Mouse (Mus musculus) left cerebral cortex, adult 11 months (tissue): ENCODE measurements around the gene Fer1l5.

Source experiments
- DNase-seq: peaks from one replicate; pipeline ENCODE4 v3.0.0; 2022; ENCODE audit warnings: low spot score

Gene Fer1l5

DNA sequence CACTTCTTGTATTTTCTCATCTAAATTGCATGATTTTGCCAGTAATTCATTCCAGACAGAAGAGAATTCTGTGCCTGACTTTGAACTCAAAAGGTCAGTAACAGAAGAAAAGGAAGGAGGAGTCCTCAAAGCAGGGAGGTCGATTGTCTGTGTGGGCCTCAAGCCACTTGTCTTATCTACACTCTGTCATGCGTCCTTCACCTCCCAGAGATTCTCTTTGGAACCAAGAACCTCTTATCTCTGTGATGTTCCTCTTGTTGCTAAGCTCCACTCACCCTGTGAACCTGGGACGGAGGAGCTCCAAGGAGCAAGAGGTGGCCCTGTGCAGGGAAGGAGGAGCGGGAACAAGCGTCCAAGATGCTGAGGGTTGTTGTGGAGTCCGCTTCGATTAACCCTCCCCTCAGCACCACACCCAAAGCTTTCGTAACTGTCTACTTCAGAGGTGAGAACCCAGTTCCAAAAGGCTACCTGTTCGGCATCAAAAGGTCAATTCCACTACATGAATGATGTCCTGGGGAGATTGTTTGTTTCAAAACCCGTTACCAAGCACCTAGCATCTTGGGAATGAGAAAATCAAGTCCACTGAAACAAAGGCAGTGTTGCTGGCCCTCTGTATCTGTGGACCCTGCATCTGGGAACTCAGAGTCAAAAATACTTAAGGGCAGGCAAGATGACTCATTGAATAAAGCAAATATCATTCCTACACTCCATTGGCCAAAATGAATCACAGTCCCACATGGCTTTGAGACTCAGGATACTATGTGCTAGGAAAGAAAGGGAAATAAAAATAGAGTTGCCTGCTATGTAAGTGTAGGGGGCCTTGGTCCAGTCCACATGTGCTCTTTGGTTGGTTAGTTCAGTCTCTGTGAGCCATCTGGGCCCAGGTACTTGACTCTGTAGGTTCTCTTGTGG lies at the start of gene Fer1l5:
Fer1l5 (plus strand) TSS at position 358 of the 912 bp plus-strand sequence.
- no peak for DNase-seq

DNA sequence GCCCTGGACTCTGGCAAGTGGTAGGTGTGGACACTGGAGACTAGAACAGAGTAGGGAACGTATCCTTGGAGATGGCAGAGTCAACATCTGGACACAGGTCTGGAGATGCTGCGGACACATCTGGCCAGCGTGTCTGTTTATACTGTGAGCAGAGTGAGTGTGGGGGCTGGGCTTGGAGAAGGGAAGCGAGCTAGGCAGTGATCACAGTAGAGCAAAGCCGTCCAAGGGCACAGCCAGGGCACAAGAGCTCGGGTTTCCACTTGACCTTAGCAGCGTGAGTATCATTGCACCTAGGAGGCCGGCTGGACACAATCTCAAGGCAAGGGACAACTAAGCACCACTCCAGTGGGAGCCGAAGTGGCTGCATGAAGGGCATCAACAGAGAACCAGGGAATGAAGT lies 49.0 kb upstream of the Fer1l5 start:
- DNase-seq, result no peak

DNA sequence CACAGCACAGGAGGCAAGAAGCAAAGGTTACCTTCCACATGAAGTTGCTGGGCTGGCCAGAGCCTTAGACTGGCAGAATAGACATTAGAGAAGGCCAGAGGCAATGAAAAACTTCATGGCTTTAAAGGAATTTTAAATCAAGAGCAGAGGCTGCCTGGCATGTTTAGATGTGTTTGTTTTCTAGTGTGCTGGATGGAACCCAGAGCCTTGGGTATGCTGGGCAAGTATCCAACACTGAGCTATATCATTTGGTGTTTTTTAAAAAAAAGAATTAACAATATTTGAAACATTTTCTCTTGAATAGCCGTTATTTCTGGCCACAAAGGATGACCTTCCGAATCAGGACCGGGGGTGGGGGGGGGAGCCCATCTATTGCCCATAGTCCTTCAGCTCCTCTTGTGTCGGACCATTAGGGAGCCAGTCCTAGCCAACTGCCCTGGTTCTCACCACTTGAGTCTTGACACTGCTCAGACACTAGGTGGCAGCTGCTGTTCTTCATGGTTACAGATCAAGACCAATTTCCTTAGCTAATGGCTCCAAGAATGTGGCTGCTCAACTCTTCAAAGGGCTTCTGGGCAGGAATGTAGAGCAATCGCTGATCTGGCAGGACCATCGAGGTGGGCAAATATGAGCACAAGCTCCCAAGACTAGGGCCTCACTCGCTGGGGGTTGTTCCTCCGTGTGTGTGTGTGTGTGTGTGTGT lies 48.2 kb upstream of the Fer1l5 start:
- peak; percentile 45 for DNase-seq

DNA sequence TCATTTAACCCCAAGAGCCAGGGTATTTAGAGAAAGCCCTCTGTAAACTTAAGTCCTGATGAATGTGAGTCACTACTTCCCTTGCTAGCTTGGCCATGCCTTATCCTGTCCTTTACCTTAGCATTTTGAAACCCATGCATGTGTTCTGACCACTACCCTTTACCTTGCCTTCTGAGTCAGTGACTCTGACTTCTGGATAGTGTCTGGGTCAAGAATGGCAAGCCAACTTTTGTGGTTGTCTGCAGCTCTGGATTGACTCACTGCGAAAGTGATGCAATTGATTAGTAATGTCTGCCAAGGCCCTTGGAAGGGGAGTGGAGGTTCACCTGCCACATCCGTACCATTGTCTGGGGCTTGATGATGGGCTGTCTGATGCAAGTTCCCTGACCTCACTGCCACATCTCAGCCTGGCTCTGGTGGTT lies 46.2 kb upstream of the Fer1l5 start:
- DNase-seq, result no peak

DNA sequence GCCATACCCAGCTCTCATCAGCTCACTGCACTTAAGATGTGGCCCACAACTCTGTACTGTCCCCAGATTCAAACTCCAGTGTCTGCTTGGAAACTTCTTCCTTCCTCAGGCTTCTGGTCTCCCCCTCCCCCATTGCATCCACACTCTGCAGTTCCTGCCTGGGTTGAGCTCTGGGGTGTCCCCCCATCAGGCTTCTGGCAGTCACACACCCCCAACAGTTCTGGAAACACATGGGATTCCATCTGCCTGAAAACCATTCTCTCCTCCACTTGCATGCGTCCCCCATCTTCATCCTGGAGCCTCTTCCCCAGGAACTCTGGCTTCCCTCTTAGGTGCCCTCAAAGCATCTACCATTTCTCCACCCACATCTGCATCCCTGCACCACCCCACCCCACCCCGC lies 45.3 kb upstream of the Fer1l5 start:
- DNase-seq, result no peak

DNA sequence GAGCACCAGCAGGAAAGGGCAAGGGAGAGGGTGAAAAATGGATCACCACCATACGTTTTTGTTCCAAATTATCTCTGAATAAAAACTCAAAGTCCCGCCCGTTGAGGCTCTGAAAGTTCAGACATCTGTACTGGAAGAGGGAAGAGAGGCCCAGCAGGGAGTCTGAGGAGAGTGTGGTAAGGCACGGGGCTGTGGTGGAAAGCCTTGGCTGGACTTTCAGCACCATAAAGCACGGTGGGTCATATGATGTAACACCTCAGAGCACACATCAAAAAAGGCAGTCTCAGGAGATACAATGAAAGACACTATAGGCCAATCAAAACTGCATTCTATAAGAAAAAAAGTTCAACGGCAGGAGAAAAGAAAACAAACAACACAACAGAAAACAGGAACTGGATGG lies 40.3 kb upstream of the Fer1l5 start:
- no peak for DNase-seq

DNA sequence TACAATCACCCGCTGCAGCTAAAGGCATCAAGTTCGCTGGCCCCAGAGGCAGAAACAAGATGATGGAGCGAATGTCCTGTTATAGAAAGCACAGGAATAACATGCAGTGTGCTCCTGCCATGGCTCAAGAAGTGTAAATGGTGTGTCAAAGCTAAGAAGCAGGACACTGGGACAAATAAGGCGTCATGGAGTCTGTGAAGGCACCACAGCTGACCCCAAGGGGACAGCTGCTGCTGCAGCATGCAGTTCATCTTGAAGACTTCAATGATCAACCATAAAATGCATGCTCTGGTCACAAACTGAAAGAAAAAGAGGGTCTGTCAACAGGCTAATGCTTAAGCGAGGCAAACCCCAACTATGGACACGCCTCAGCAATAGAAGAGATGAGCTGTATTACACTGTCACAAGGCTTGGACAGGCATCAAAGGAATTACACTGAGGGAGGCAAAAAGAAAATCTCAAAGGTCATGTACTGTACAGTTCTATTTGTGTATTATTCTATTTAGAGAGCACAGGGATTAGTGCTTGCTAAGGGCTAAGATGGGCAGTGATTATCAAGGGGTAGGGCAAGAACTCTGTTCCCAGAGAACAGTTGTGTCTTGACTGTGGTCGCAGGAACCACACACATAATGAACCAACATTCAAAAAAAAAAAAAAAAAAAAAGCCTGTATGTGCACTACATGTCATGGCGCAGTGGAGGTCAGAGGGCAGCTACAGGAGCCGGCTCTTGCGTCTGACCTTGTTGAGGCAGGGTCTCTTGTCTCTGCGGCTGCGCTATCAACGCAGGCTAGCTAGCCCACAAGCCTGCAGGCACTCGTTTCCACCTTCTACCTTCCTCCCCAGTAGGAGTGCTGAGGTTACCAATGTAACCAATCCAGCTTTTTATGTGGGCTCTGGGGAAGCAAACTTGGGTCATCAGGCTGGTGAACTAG lies 38.9 kb upstream of the Fer1l5 start:
- DNase-seq, result no peak

DNA sequence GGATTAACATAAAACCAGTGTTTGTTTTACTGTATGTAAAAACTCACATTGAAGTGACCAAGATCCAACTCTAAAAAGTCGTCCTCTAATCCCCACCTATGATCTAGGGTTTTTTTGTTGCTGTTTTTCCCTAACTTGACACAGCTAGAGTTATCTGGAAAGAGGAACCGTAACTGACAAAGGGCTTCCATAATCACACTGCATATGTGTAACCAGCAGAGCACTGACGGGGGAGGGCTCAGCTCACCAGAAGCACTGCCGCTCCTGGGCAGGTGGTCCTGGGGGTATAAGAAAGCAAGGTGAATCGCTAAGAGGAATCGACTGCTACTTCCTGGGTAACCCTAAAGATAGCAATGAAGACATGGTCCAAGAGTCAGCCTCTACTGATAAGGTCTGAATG lies 29.5 kb upstream of the Fer1l5 start:
- no peak for DNase-seq

DNA sequence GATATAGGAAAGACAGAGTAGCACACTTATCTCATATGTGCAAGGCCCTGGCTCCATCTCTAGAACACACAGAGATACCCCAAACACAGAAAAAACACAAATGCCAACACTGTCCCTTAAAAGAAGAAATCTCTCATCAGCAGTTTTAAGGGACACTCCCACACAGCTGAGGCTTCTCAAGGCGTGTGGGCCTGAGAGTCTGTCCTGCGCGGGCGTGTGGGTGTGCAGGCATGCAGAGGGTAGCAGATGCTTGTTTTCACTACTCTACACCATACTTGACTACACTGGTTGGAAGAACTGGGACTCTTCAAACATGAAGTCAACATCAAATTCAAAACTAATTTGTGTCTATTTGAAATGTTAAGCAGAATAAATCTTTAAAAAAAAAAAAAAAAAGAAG lies 19.7 kb upstream of the Fer1l5 start:
- DNase-seq, result no peak

DNA sequence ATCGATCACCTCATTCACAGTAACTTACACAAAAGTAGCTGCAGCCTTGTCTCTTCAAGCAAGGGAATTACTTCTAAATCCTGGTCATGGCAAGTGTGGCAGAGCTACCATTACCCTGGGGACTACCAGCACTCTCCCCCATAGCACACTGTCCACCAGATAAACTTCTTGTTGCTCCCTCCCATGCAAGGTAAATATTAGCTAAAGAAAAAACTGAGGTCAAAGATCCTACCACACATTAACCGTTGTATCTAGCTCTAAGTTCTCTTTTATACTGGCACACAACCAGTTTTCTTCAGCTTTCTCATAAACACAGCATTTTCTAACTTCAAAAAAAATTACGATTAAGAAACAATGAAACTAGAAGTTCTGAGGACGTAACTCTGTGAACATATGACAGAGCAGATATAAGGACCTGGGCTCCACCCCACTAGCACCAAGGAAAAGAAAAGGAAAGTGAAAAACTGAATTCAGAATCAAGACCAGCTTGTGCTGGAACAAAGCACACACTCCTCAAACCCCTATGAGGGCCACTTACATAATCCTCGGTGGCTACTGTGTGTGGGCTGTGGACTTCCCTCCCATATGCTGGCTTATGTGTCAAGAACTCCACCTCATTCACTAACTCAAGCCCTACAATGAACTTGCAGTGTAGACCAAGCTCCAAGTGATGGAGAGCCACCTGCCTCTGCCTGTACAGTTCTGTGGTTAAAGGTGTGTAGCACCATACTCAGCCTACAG lies 15.0 kb upstream of the Fer1l5 start:
- DNase-seq, result no peak

DNA sequence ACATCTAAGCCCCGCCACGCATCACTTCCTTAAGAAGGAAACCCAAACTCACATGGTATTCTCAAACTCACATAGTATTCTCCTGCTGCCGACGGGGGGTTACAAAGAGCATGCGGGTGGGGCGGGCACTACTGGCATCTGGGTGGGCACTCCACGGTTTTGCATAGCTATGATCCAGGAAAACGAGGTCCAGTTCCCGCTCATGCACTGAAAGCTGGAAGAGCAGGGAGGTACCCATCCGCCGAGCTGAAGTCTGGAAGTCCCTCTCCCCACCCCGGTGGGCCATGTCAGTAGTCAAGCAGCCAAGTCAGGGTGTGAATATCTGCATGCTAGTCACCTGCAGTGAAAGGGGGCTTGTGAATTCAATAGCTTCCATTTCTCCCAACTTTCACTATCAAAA lies 4.4 kb upstream of the Fer1l5 start:
- no peak for DNase-seq

DNA sequence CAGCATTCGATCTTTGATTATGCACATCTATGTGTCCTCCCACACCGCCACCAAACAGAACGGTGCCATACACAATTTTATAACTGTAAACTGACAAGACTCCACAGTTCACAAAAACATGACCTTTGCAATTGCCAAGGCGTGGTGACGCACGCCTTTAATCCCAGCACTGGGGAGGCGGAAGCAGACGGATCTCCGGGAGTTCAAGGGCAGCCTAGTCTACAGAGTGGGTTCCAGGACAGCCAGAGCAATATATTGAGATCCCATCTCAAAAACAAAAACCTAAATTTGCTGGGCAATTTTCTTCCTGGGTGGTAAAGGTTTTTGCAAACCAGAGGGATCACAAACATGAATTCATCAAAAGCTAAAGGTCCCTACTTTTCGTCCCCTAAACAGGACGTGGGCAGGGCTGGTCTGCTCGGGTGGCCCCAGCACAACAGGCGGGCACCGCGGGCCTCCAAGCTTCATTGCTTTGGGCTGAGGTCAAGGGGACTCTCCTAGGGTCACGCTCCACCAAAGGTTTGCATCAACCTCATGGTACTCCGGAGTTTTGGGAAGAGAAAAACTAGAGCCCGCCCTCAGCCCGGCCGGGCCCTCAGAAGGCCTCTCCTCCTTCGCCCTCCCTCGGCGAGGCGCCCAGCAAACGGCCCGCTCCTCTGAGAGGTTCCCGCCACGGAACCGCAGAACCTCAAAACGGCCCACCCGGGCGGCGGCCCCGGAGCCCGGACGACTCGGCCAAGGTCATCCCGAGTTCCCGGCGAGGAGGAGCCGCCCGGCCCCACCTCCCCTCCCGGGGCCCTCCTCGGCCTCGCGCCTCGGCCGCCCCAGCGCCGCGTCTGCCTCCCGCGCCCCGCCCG lies 3.8 kb upstream of the Fer1l5 start:
- peak; percentile 15 for DNase-seq

DNA sequence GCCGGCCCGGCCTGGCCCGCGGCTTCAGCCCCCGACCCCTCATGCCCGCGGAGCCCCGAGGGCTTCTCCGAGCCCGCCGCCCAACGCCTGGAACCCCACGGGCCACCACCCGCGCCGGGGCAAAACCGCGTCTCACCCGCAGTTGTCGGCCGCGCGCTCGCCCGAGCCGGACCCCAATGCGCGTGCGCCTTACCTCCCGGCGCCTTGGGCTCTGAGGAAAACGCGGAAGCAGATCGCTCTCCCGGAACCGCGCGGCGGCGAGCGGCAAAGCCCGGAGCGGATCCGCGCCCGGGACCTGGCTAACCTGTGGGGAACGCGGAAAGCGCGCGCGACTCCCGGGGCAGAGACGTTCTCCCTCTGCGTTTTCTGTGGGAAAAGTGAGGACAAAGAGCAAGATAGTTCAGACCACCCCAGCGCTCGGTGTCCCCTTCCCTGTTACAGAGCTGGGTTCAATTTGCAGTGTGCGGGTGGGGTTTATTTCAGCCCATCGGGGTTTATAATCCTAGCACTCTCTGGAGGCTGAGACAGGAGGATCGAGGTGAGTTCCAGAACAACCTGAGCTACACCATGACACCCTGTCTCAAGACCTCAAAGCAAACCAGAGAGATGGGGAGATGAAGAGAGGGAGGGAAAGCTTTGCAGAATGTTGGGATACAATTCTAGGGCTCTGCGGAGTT lies 3.0 kb upstream of the Fer1l5 start, which contains the start of gene Kansl3:
Kansl3 (minus strand) TSS at position 213 of the 677 bp plus-strand sequence.
- peak; percentile 65 for DNase-seq

DNA sequence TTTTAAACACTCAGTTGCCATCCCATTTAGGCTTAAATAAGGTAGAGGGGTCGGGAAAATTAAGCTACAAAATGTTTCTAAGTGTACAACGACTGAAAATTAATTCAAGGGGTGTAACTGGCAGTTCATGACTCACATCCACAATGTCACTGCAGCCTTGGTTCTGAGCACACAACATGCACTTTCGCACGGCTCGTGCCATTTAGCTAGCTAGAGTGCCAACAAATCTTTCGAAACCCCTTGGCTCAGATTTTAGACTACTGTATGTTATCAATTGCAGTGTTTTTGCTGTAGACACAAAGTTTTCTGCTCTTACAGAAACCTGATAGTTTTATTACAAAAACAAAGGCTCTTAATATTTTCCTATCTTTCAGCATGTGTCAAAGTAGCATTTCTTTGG lies 1.2 kb upstream of the Fer1l5 start:
- DNase-seq, result no peak

DNA sequence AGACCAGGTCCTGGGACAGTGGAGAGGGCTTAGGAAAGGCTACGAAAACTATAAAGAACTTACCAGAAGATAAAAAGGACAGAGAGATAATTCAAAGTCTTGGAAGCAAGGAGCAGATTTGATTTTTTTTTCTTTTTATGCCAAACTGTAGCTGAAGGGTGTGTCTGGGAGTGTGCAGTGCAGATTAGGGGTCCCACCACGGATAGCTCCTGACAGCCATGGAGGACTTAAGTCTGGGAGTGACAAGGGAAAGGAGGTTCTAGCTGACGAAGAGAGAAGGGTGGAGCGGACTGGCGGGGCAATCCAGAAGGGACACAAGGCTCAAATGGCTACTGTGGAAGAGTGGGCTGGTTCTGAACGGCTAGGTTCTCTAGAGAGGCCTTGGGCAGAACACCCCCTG lies 6.8 kb downstream of the Fer1l5 start:
- DNase-seq, result no peak

DNA sequence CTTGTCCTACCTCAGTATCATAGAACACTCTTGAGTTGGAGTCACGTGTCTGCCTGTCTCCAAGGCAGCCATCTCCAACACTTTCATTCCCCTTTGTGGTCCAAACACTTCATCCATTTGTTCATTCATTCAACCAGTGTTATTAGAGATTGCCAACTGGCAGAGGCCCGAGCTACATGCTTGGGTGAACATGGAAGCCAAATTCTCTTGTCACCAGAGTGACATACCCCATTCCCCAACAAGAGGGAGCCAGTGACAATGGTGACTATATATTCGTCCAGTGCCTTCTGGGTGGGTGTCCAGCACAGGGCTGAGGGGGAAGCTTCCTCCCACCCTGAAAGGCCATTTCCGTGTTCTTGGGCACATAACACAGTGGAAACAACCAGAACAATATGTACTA lies 7.5 kb downstream of the Fer1l5 start:
- DNase-seq, result no peak

DNA sequence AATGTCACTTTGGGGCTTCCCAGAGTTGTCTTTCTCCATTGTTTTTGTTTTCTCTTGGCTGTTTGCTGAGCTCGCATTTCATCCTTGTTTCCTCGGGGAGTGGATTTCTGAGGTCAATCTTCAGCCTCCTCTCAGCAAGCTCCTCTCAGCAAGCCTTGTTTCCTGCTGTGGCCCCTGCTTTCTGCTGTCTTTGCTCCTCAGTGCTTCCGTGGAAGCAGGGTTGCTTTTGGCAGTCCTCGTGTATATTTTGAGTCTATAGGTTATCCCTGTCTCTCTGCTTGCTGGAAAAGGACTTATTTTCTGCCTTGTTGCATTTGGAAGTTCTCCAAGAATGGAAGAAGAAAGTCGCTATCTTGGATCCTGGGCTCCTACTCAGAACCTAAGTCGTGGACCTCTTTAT lies 24.9 kb downstream of the Fer1l5 start:
- no peak for DNase-seq

DNA sequence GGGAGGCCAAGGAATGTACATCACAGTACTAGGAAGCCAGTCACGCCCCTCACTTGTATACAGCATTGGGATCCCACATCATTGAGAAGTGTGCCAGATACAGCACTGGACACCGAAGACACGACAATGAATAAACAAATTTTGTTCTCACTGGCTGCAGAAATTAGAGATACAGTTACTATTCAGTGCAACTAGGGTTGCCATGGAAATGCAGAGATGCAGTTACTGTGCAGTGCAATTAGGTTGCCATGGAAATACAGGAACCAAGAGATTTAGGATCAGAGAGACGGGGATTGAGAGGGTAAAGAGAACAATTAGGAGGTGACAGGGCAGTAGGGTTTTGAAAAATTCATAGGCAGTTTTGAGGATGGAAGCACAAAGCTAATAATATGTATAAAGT lies 29.4 kb downstream of the Fer1l5 start:
- peak; percentile 9 for DNase-seq

DNA sequence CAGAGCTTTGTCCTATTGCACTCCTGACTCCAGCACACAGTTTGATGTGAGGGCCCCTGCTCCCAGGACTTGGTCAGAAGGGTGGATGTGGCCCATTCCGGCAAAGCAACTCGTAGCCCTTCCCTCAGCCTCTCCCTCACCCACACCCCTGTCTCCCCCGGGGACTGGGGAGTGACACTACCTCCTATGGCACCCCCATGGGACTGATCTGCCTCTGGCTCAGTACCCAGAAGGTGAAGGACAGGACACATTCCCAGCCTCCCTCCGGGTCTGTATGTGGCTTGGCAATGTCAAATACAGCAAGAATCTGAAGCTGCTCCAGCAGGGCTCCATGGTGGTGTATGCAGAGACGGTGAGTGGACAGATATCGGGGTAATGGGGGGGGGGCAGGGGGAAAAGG lies 32.4 kb downstream of the Fer1l5 start:
- no peak for DNase-seq

DNA sequence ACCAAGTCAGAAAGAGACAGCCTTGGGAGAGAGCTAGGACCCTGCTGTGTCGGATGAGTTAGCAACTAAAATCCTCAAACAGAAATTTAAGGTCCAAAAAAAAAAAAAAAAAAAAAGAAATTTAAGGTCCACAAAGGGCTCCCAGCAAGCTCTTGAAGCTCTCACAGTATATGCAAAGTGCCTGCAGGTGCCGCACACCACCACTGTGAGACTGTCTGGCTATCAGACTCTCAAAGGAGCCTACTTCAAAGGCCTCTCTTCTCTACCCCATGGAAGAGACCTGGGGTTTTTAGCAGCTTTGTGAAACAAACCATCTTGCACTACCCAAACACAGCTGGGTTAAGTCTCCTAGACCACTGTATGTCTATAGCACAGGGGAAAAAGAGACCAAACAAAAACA lies 57.4 kb downstream of the Fer1l5 start:
- no peak for DNase-seq
